Mouse (Mus musculus) testis, adult 2 months (tissue): ENCODE measurements at regions not wholly inside any gene's neighbourhood (a gene's known extent, or its start where the extent isn't known, plus 50 kb on each side); places are given as distances from the start of the nearest gene placed in this dataset.

Experiments used
- CTCF ChIP-seq: fragments of 200-500 bp; IDR thresholded peaks from 2 replicates; pipeline ENCODE4 v1.5.1; 2012; ENCODE audit warnings: low read depth, mild to moderate bottlenecking, inconsistent platforms, low read length, moderate library complexity; ENCODE audit not compliant: control insufficient read depth, insufficient read depth, insufficient replicate concordance
- POLR2A ChIP-seq: fragments of 200-500 bp; IDR thresholded peaks from 2 replicates; pipeline ENCODE4 v1.6.1; 2012; ENCODE audit warnings: low read depth, mild to moderate bottlenecking, inconsistent platforms, low read length, moderate library complexity; ENCODE audit not compliant: control insufficient read depth

GRCm38 (mm10) chr10:67742305-67742704 lies 170.2 kb downstream of the Zfp365 start:
- TF ChIP-seq CTCF: no peak
- TF ChIP-seq POLR2A: no peak
